In the genomic region with DNA sequence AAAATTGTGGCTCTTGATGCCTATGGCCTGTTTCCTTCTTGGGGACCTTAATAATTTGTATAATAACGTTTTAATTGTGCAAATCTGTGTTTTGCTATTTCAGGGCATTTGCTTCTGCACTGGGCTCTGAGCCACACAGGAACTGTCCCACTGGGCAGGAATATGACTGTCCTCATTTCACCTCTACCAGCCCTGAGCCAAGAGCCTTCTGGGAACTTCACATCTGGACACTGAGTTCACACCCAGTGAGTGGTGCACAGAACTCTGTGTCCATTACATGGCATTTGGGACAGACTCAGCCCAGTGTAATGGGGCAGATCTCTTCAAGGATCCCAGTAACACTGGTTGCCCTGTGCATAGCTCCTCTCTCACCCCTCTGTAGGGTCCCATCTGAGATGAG, we compare ENCODE assay signal across 18 mouse cellular contexts. TPM values are rescaled to one million over a fixed set of nuclear protein-coding genes. Genes with fewer than 3 reads are reported as not detected.
A peak's percentile ranks its signal among the peaks of the same experiment; 100 is the strongest.
DNase-seq lines count a peak whose midpoint lies in the region; ATAC-seq lines count a peak whose summit lies in the region.
"Had no signal": no experiment of that assay in that cellular context is flagged by ENCODE, and none has a peak within 500 bp of the region (broad histone marks: within the 10 kb centered on the region; RNA-seq: fewer than 3 reads in every experiment).

No protein-coding gene starts in this region.

- no peak overlapping the region for H3K4me2 ChIP-seq in heart, embryonic 11.5 days
- H3K4me2 ChIP-seq: embryonic facial prominence, embryonic 12.5 days; liver, embryonic 13.5 days had no signal

- no peak overlapping the region for H3K4me3 ChIP-seq in heart, embryonic 11.5 days (ENCODE audit: low read depth, low read length)
- H3K4me3 ChIP-seq: embryonic facial prominence, embryonic 12.5 days; liver, embryonic 13.5 days had no signal

- H3K9me3 ChIP-seq in heart, embryonic 11.5 days (replicated peaks; ENCODE audit: control insufficient read depth, low read length), result no peaks in the 10 kb centered on the region
- H3K9me3 ChIP-seq: embryonic facial prominence, embryonic 12.5 days; liver, embryonic 13.5 days had no signal

- no peak overlapping the region for H3K27ac ChIP-seq in heart, embryonic 11.5 days (ENCODE audit: low read depth, low read length)
- H3K27ac ChIP-seq: embryonic facial prominence, embryonic 12.5 days; hindbrain, postnatal 0 days; liver, embryonic 13.5 days had no signal

- no peak overlapping the region for H3K9ac ChIP-seq in heart, embryonic 11.5 days (ENCODE audit: low read depth, low read length)
- H3K9ac ChIP-seq: embryonic facial prominence, embryonic 12.5 days; liver, embryonic 13.5 days had no signal

- 68% methylated on average over 1 of the region's 1 CpGs for WGBS in heart, embryonic 11.5 days (ENCODE audit: insufficient replicate concordance)

- DNase-seq in cerebellum, postnatal 14 days, result peak; percentile 31 to 41
- DNase-seq in cerebellum, adult 11 months, result no peak
- peak; percentile 51 for DNase-seq in heart, adult 8-10 months (ENCODE audit: low spot score)
- DNase-seq in 3T3-L1 (ENCODE audit: low read depth, low spot score), result peak; percentile 6
- DNase-seq in heart, adult 9 months (ENCODE audit: low spot score in 2 of 2), result peak; percentile 54 to 69
- DNase-seq in left cerebral cortex, postnatal 36 days (ENCODE audit: low spot score in 2 of 2), result no peak
- no peak for DNase-seq in T-cell, adult 2 months (ENCODE audit: low spot score)
- DNase-seq: kidney, adult 18-20 months; layer of hippocampus, postnatal 36 days; liver, embryonic 13.5 days; right cerebral cortex, adult 18-20 months; spleen, adult 18-20 months had no signal

- no peaks in the 10 kb centered on the region for H3K36me3 ChIP-seq in heart, embryonic 11.5 days (ENCODE audit: control insufficient read depth, insufficient read depth, low read length)
- H3K36me3 ChIP-seq: embryonic facial prominence, embryonic 12.5 days; liver, embryonic 13.5 days had no signal

- no peaks in the 10 kb centered on the region for H3K4me1 ChIP-seq in heart, embryonic 11.5 days (ENCODE audit: control insufficient read depth, insufficient read depth, low read length)
- H3K4me1 ChIP-seq: embryonic facial prominence, embryonic 12.5 days; liver, embryonic 13.5 days had no signal

- ATAC-seq in heart, embryonic 11.5 days (replicated peaks; ENCODE audit: insufficient number of reproducible peaks, low FRiP score, low TSS enrichment), result no peak
- ATAC-seq: forebrain, embryonic 16.5 days; midbrain, embryonic 16.5 days; Patski had no signal

- intact Hi-C loops in left cerebral cortex, postnatal 36 days (cut with DNase I), result no loop called here

- no peaks in the 10 kb centered on the region for H3K27me3 ChIP-seq in heart, embryonic 11.5 days (ENCODE audit: control insufficient read depth, insufficient read depth, low read length)
- H3K27me3 ChIP-seq: embryonic facial prominence, embryonic 12.5 days; liver, embryonic 13.5 days; Patski had no signal

RNA-seq across cellular contexts. Expression of a gene that starts 16.8 kb away (rescaled TPM):
- 1 to 10 TPM in 1 of 4 experiments, under 1 TPM in 3; 0.69 to 1.9 (median 0.80) TPM for total RNA-seq in heart, adult 8-10 months (2022)
- polyA plus RNA-seq in heart, embryonic 11.5 days (2014; fragmentation: Nextera tagmentation; extraction: Ambion mirVana), result 0.92 and 1.7 TPM in 2 replicates
- total RNA-seq in left cerebral cortex, postnatal 36 days (2021), result 1 to 10 TPM; 2.2 to 3.4 TPM

Comparison
In these comparisons a context has a peak if more than half of its experiments do, and no peak if none do; other contexts are left out.
1. DNase-seq: peak in cerebellum, postnatal 14 days (2 of 2), heart, adult 8-10 months (single experiment), 3T3-L1 (single experiment) and heart, adult 9 months (2 of 2); none in cerebellum, adult 11 months (single experiment), left cerebral cortex, postnatal 36 days (0 of 2) and T-cell, adult 2 months (single experiment).